Mouse (Mus musculus) T-cell, adult 66 days (primary cell): ENCODE data around the gene Evc2. TPM values are rescaled to one million over a fixed set of nuclear protein-coding genes. Genes with fewer than 3 reads are reported as not detected.

Experiments
- total RNA-seq, 2 experiments: library from RNA; stranded (reverse); gene quantifications; 3 replicates in 1 of 2; 4 replicates in 1 of 2; pipeline ENCODE4 v1.2.4; 2023

Evc2 gene
- total RNA-seq: not detected

DNA sequence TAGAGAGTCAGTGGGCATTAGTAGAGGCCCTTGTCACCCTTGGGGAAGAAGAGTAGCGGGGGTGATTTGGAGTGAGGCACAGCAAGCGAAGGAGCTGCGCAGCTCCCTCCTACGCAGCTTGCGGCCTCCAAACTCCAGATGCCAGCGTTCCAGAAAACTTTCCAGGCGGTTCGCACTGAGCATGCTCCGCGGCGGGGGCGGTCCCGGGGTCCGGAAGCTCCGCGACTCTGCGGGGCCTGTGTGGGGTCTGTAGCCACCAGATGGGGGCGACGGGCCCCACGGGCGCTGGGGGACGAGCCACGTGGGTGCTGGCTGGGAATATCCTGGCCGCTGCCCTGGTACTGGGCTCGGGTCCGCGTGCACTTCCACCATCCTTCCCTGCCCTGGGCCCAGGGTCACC is at the start of gene Evc2:
Evc2 (plus strand) TSS at position 212 of the 400 bp plus-strand sequence.

DNA sequence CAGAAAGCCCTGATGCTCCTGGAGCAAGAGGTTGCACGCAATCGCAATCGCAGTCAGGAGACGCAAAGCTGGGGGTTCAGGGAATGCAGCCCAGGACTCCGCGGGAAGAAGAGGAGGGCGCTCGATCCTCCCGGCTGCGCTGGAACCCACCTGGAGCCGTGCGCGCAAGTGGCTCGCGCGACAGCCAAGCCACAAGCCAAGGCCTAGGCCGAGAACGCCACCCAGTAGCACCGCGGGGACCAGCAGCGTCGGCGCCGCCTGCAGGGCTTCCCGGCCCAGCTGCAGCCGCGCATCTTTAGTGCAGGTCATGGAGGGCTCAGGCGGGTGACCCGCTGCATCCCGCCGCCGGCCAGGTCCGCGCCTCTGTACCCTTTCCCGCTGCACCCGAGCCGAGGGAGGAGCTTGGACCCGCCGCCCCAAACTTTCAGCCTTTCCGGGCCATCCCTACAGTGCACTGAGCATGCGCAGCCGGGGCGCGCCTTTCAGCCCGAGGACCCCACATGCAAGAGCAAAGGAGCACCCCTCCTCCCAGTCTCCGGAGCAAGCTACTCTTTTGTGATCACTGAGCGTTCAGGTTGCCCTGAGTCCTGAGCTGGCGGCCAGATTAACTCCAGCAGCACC is 1.7 kb upstream of the Evc2 start, which contains the start of gene Evc:
Evc (minus strand) TSS at position 410 of the 621 bp plus-strand sequence.

Other genes starting within 250 kb of the Evc2 start
- 10 to 100 TPM; 16.0 to 18.3 TPM for gene Crmp1, start 96.6 kb upstream of the Evc2 start, total RNA-seq
- gene Evc, start 1.6 kb upstream of the Evc2 start, total RNA-seq: 1 to 10 TPM in 1 of 2 experiments, not detected in 1; 2.5 TPM